Mouse (Mus musculus): ENCODE data around the gene Iqcc.

Gene Iqcc

DNA sequence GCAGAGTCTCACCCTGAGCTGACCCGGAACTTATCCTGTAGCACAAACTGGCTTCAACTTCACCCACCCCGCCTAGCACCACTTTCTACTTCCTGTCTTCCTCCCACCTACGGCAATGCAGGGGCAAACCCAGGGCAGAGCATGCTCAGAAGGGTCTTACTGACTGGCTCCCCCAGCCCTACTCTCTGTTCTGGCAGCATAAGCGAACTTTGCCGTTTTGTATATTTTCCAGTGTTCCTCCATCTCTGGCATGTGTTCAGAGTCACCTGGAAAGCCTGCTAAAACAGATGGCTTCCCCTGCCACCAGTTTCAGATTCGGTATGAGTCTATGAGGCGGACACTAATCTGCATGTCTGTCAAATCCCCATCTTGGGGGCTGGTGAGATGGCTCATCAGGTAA is 38.6 kb downstream of the Iqcc start:
- DNase-seq (ENCODE audit: extremely low spot score, low read depth, low spot score): no peak

DNA sequence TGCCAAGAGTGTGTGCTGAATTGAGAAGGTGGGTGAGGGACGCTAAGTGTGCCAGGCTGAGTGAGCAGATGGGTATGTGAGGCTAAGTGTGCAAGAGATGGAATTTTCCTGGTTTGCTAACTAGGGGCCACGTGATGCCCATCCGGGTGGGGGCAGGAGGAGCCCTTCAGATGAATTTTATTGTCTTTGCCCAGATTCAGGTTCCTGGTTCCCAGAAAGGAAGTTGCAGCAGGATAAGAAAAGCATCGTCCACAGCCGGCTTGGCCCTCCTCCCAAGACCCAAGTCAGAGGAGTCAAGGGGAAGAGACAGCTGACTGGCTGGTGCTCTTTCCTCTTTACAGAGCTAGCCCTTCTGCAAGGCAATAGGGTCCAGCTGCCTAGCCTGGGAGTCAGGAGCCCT is 40.4 kb downstream of the Iqcc start, which contains the start of gene Fam167b:
Fam167b (minus strand) TSS at position 84 of the 400 bp plus-strand sequence.
- DNase-seq (ENCODE audit: extremely low spot score, low read depth, low spot score): no peak

DNA sequence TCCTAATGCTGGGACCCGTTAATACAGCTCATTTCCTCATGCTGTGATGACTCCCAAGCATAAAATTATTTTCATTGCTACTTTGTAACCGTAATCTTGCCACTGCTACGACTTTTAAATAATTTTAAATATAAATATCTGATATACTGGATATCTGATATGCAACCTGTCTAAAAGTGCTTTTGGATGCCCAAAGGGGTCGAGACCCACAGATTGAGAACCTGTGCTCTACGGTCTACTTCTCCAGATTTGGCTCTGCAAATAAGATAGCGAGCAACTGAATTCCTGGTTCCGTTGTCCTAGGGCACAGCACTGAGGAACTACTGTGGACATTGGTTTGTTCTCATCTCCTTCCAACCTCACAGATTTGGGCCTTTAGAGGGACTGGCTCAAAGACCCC is 41.2 kb downstream of the Iqcc start:
- no peak for DNase-seq (ENCODE audit: extremely low spot score, low read depth, low spot score)

DNA sequence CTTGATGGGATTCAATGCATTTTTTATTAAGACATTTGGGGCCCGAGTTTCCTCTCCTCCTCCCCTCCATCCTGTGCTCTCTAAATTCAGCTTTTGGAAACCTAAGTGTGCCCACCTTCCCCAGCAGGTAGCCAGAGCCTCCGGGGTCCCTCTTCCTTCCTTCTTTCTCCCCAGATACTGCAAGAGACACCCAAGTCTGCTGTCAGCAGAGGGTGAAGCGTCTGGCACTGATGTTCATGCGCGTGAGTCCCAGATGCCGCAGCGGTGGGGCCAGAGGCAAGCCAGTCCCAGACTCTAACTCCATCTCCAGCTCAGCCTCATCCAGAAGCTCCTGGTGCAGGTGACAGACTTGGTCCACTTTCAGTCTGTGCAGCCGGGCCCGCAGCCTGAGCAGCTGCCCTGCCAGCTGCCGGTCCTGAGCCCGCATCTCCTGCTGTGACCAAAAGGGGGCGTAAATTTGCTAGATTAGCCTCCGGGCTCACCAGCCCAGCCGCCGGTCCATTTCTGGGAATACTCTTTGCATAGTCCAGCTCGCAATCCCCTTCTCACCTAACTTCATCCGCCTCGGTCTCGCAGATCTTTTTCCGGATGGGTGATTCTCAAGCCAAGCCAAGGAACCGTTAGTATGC is 41.9 kb downstream of the Iqcc start:
- DNase-seq (ENCODE audit: extremely low spot score, low read depth, low spot score): no peak

DNA sequence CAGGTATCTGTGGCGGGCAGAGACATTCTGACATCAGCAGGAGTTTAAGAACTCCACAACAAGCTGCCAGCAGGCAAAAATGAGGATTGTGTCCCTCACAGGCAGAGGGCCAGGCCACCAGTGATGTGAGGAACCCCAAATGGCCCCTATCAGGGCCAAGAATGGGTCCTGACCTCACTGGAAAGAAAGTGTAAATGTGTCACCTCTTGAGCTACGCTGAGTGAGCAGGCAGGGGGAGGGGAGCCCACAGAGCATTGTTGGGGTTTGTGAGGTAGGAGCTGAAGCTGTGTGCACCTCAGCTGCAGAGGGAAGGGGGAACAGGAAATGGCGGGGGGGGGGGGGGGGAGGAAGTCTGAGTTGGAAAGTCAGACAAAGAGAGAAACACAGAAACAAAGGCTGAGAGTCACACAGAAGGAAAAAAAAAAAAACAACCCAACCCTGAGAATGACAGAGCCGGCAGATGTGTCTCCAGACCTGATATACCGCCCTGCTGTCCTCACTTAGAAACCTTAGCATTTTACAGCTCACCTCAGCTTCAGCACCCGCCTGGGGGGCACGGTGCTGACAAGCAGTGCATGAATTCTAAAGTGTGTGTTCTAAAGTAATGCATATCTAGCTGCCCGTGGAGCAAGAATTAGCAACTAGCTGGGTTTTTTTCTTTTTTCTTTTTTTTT is 43.6 kb downstream of the Iqcc start:
- DNase-seq (ENCODE audit: extremely low spot score, low read depth, low spot score): no peak

DNA sequence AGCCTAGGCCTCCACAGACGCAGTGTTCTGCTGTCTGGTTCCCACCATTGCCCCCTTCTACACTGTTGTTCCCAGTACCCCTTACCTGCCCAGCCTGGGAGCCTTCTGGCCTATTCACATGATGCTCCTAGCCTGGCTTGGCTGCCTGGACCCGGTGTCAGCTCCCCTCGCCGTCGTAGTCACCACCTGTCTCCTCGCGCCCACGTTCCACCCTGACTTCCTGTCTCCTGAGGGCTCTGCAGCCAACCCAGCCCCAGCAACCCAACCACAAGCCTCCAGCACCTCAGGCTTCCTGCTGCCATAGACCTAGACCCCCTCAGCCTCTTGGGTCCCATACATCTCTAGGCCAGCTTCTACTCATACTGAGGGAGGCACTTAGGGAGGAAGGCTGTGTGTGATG is 45.5 kb downstream of the Iqcc start, which contains the start of gene Lck:
Lck (minus strand) TSS at position 212 of the 400 bp plus-strand sequence.
- DNase-seq (ENCODE audit: extremely low spot score, low read depth, low spot score): no peak

DNA sequence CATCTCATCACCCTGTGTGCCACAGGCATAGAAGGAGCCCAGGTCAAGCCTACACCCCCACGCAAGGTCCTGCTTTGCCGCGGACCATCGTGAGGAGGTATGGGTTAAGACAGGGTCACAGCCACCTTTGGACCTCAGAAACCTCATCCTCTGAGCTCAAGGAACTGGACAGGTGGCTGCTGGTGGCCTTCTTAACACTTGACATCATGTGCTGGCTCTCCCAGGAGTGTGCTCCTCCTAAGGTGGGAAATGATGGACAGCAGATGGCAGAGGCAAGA is 45.9 kb downstream of the Iqcc start:
- DNase-seq (ENCODE audit: extremely low spot score, low read depth, low spot score): no peak

DNA sequence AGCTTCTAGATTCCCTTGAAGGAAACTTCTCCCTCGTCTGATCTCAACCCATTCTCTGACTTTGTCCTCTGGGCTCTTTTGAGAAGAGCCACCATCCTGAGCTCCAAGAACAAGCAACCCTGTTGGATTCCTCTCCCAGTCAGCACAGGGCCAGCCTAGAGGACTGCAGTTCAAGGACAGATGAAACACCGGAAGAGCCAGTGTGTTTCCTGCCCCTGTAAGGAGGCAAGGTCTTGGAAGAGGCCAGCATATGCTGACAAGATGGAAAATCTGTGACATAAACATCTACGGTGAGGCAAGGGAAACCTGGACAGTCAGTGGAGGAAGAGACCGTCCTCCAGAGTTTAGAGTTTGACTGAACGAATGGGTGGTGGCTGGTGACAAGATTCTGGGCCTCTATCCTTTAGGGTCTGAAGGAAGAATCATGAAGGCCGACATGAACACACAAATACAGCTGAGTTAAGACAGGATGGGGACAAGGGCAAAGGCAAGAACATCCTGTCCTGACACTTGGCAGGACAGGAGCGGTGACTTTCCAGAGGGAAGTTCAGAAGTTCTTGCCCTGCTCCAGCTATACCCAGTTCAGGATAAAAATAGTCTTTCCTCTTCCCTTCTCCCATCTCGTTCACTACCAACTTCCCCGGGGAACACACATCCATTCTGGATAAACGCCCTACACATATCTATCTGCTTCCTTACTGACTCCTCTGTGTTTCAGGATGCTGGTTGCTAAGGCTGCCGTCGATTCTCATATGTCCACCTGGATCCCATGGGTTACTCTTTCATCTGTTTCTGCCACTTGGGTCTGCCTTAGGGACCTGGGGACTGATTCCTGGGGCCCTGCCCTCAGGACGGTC is 46.4 kb downstream of the Iqcc start:
- no peak for DNase-seq (ENCODE audit: extremely low spot score, low read depth, low spot score)

DNA sequence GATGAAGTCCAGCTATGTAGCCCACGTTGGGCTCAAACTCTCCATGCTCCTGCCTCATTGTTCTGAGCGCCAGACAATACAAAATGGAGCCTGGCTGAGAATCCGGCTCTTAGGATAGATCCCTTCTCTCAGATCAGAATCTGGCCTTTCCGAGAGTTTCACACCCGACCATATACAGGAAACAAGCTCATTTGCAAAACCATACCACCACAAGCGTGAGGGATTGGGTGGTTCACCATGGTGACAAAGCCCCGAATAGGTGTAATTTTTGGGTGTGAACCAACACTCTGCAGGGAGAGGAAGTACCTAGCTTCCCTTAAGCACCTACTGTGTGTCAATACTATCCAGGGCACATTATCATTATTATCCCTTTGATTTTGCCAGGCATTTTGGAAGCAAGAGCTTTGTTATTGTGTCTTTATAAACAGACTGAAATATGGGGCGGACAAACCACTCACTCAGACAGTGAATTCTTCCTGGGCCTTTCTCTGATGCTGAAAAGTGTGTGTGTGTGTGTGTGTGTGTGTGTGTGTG is 47.3 kb downstream of the Iqcc start:
- DNase-seq (ENCODE audit: extremely low spot score, low read depth, low spot score): no peak

DNA sequence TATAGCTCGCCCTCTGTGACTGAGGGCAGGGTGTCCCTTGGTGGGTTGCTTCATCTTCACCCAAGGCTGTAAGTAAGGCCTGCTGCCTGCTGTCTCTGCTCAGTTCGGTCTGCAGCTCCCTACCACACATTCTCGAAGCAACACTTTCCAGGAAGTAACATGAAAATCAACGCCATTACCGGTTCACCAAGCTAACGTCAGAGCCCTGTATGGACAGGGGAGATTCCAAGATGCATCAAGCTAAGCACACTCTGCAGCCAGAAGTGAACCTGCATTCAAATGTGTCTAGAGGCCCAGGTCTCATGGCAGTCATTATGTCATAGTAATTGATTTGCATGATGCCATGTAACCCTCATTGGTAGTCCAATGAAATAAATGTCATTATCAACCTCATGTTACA is 48.9 kb downstream of the Iqcc start:
- no peak for DNase-seq (ENCODE audit: extremely low spot score, low read depth, low spot score)

DNA sequence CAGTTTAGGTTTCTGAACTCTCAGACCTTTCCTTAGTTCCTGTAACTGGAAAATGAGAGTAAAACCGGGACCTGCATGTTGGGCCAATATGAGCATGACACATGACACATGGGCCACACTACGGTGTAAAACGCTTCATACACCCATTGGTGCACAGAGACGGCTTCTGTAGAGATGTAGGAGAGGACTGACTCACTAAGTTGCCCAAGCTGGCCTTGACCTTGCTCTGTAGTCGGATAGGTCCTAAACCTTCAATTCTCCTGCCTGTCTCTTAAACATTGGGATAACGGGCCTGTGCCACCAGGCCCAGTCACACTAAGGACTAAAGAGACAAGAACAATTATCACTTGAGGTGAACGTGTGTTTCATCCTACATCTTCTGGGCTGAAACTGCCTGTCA is 50.5 kb downstream of the Iqcc start:
- no peak for DNase-seq (ENCODE audit: extremely low spot score, low read depth, low spot score)

DNA sequence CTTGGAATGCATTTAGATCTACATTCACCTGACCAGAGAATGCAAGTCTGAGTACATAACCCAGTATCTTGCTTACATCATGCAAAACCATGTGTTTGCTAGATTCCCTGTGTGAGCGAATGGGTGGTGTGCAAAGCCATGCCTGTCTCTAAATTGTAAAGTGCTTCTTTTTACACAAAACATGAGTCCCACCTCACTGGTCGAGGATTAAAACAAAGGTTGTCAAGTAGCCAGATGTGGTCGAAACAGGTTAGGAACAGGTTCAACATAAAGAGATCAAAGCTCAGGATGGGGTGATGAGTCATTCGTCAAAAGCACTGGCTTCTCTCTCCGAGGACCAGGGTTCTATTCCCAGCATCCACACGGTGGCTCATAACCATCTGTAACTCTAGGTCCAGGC is 53.8 kb downstream of the Iqcc start:
- DNase-seq (ENCODE audit: extremely low spot score, low read depth, low spot score): no peak

Measured in hindlimb bud, embryonic 11.5 days (tissue).